In the genomic region with DNA sequence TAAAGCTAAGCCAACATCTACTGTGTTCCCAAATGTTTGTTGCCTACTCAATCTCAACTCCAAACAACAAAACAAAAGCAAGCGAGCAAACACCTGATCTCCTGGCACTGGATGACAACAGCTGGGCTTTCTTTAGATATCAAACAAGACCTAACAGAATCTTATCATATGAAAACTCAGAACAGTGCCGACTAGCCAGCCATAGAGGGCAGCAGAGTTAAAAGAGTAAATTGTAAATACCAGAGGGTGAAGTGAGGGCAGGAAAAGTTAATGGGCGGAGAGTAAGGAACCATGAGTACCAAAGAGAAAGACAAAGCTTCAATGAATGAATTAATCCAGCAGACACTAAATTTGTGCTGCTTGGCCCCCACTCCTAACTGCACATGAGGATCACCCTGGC, we compare ENCODE assay signal across 9 mouse cellular contexts. TPM values are rescaled to one million over a fixed set of nuclear protein-coding genes. Genes with fewer than 3 reads are reported as not detected.
A peak's percentile ranks its signal among the peaks of the same experiment; 100 is the strongest.
DNase-seq lines count a peak whose midpoint lies in the region; ATAC-seq and TF ChIP-seq lines count a peak whose summit lies in the region.
"Had no signal": no experiment of that assay in that cellular context is flagged by ENCODE, and none has a peak within 500 bp of the region (broad histone marks: within the 10 kb centered on the region; RNA-seq: fewer than 3 reads in every experiment).

No protein-coding gene starts in this region.

- WGBS in liver, embryonic 14.5 days (ENCODE audit: insufficient replicate concordance): 19% methylated on average over 3 of the region's 3 CpGs

- DNase-seq in adrenal gland, adult (ENCODE audit: inconsistent age in 2 of 2, low spot score in 1 of 2): peak; percentile 49 to 87
- no peak for DNase-seq in adrenal gland, postnatal 4 days (ENCODE audit: low spot score in 2 of 2)
- peak; percentile 34 for DNase-seq in cerebellum, adult 11 months
- peak; percentile 55 for DNase-seq in gastrocnemius, adult 2 months
- DNase-seq in kidney, adult 18-20 months: peak; percentile 69
- peak; percentile 47 to 57 (median 49) for DNase-seq in liver, embryonic 14.5 days (ENCODE audit: low read depth in 3 of 3, low spot score in 3 of 3)
- peak; percentile 25 for DNase-seq in ovary, postnatal 14 days (ENCODE audit: low spot score)

- no peaks in the 10 kb centered on the region for H3K36me3 ChIP-seq in E14TG2a.4 (ENCODE audit: insufficient read depth, low read length)
- no peaks in the 10 kb centered on the region for H3K36me3 ChIP-seq in liver, embryonic 14.5 days (replicated peaks; ENCODE audit: control insufficient read depth, insufficient read depth, low read depth)
- H3K36me3 ChIP-seq: hindbrain, embryonic 15.5 days had no signal

- TF ChIP-seq CTCF in E14TG2a.4 (conservative IDR thresholded peaks at IDR 0.05; ENCODE audit: low read length): peak; percentile 40
- peak; percentile 92 for TF ChIP-seq CTCF in gastrocnemius, adult 2 months (IDR thresholded peaks at IDR 0.05)
- peak; percentile 70 for TF ChIP-seq CTCF in liver, embryonic 14.5 days (IDR thresholded peaks at IDR 0.05; ENCODE audit: low read depth)

- no peaks in the 10 kb centered on the region for H3K27me3 ChIP-seq in E14TG2a.4 (ENCODE audit: insufficient read depth, low read length)
- no peaks in the 10 kb centered on the region for H3K27me3 ChIP-seq in liver, embryonic 14.5 days (ENCODE audit: control insufficient read depth, insufficient read depth, low read length)
- H3K27me3 ChIP-seq: hindbrain, embryonic 15.5 days had no signal

- TF ChIP-seq EP300 in liver, embryonic 14.5 days (IDR thresholded peaks at IDR 0.05; ENCODE audit: low read depth): no peak

- no peak overlapping the region for H3K4me2 ChIP-seq in liver, embryonic 14.5 days (ENCODE audit: low read depth)
- H3K4me2 ChIP-seq: hindbrain, embryonic 15.5 days had no signal

- intact Hi-C loops in gastrocnemius, adult 2 months (cut with DNase I): loop anchor here (1.0 kb wide), 1 partner anchor 170 kb away; no protein-coding TSS in a partner anchor

- peak overlapping the region; percentile 100 for H3K27ac ChIP-seq in gastrocnemius, adult 2 months
- no peak overlapping the region for H3K27ac ChIP-seq in liver, embryonic 14.5 days
- H3K27ac ChIP-seq: hindbrain, embryonic 15.5 days had no signal

- peaks cover 39% of the 10 kb centered on the region for H3K4me1 ChIP-seq in E14TG2a.4 (replicated peaks; ENCODE audit: low read depth, low read length)
- peaks cover 6 to 8% of the 10 kb centered on the region in 2 experiments; a peak in 2 of 4 replicates for H3K4me1 ChIP-seq in liver, embryonic 14.5 days (replicated peaks; ENCODE audit: control insufficient read depth in 2 of 2, insufficient read depth in 2 of 2, low read length in 1 of 2)
- H3K4me1 ChIP-seq: hindbrain, embryonic 15.5 days had no signal

- H3K9me3 ChIP-seq in E14TG2a.4 (ENCODE audit: low read length): peaks cover 3% of the 10 kb centered on the region; the same call in 1 of the 2 replicates
- H3K9me3 ChIP-seq in liver, embryonic 14.5 days (ENCODE audit: control insufficient read depth, low read length): no peaks in the 10 kb centered on the region
- H3K9me3 ChIP-seq: hindbrain, embryonic 15.5 days had no signal

- H3K4me3 ChIP-seq in E14TG2a.4 (replicated peaks; ENCODE audit: low read length): no peak overlapping the region
- H3K4me3 ChIP-seq in gastrocnemius, adult 2 months: peak overlapping the region; percentile 84
- H3K4me3 ChIP-seq in liver, embryonic 14.5 days (ENCODE audit: insufficient read depth in 1 of 2, low read depth in 2 of 2, low read length in 2 of 2): no peak overlapping the region
- H3K4me3 ChIP-seq: hindbrain, embryonic 15.5 days had no signal

- H3K9ac ChIP-seq in liver, embryonic 14.5 days (replicated peaks): no peak overlapping the region
- H3K9ac ChIP-seq: hindbrain, embryonic 15.5 days had no signal

- ATAC-seq in liver, embryonic 14.5 days (ENCODE audit: insufficient read depth): no peak

RNA-seq across cellular contexts. Expression of a gene that starts 11.8 kb away (rescaled TPM):
- 100 to 1,000 TPM; 105 to 107 TPM for total RNA-seq in adrenal gland, postnatal 4 days (2021)
- 10 to 100 TPM; 65.0 to 80.1 TPM for total RNA-seq in gastrocnemius, adult 2 months (2021)
- polyA plus RNA-seq in liver, embryonic 14.5 days (2012; rRNA removed): 16.4 and 23.8 TPM in 2 replicates
- polyA plus RNA-seq in liver, embryonic 14.5 days (2014; fragmentation: Nextera tagmentation; extraction: Ambion mirVana): 21.0 and 23.8 TPM in 2 replicates

Comparison
In these comparisons a context has a peak if more than half of its experiments do, and no peak if none do; other contexts are left out.
1. DNase-seq: peak in adrenal gland, adult (2 of 2), cerebellum, adult 11 months (single experiment), gastrocnemius, adult 2 months (single experiment), kidney, adult 18-20 months (single experiment), liver, embryonic 14.5 days (3 of 3) and ovary, postnatal 14 days (single experiment); none in adrenal gland, postnatal 4 days (0 of 2).
2. CTCF ChIP-seq: peak in every context shown above with its lines; median percentile 92 in gastrocnemius, adult 2 months; 70 in liver, embryonic 14.5 days; 40 in E14TG2a.4.